Mouse (Mus musculus) spleen, postnatal 10 days (tissue): ENCODE data around the gene Ctnnd1.
"Not testable (repeated sequence)": the region's sequence is repeated elsewhere in the genome, so short reads cannot be mapped to it uniquely, and the experiment has no call there.

Source experiments
- DNase-seq, 2 experiments: peaks; one replicate each; pipeline ENCODE4 v3.0.0; 2021 to 2022; ENCODE audit warnings: low spot score in 2 of 2

Ctnnd1 gene

DNA sequence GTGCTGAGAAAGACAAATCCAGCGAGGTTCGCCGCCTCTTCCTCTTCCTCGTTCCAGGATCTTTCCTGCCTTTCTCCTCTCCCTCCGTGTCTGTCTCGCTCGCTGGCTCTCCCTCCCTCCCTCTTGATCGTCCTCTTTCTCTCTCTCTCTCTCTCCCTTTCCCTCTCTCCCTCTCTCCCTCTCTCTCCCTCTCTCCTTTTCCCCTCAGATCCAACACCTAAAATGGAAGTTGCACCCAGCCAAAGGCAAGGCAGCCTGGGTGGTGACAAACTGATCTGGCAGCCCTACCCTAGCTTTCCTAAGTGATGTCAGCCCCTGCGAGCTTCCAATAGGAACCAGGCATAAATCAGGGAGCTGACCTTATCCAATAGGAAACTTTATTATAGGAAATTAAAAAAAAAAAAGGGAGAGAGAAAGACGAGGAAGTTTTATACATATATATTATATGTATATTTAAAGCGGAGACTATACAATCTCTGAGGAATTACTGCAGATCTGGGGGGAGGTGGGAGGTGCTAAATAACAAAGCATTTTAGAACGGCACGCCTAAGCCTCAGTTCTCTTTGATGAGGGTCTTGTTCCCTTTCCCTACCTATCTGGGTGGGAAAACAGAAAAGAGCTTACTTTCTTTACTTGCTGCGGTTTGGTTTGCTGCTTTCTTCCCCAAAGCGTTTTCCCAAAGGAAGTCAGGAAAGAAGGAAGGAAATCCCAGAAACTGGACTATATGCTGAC lies at the start of gene Ctnnd1:
Ctnnd1 (minus strand) TSS at position 302 of the 732 bp plus-strand sequence.
- DNase-seq, result peak in 1 of 2 experiments; percentile 54

DNA sequence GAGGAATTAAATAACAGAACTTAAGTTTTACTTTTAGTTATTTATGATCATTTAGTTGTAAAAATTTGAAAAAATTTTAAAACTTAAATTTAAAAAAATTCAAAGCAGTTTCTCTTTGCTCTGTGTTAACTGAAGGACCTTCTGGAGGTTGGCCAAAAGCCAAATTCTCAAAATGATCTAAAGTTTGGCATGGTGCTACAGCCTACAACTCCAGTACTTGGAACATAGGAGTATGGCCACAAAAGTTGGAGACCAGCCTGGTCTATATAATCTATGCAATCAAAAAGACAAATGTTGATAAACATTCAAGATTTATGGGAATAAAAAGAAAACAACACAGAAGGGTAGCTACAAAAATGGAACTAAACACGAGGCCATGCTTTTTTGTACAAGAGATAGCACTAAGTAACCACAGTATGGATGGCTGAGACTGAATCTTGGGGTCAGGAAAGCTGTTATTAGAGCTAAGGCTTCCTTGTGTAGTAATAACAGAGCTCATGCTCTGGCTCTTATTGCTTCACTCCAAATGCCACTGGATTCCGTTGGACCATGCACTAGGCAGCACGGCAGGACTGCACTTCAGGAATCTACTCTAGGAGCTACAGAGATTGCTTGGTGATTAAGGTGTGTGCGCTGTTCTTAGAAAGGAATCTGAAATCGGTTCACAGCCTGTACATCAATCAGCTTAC lies 44.6 kb upstream of the Ctnnd1 start:
- no peak for DNase-seq

DNA sequence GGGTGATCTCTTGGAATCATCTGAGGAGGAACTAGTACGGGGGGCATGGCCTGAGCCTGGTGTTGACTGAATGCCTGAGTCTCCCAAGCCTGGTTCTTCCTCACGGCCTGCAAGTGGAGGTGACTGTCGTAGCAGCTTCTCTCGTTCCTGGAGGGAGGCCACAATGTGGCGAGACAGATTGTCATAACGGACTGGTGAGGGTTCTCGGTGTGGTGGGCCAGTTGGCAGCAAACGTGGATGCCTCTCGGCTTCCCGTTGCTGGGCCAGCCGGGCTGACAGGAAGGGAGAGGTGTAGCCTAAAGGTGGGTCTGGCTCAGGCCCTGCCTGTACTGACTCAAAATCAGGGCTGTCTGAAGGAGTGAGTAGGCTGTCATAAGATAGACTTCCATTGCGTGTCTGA lies 39.5 kb upstream of the Ctnnd1 start:
- DNase-seq, result no peak

DNA sequence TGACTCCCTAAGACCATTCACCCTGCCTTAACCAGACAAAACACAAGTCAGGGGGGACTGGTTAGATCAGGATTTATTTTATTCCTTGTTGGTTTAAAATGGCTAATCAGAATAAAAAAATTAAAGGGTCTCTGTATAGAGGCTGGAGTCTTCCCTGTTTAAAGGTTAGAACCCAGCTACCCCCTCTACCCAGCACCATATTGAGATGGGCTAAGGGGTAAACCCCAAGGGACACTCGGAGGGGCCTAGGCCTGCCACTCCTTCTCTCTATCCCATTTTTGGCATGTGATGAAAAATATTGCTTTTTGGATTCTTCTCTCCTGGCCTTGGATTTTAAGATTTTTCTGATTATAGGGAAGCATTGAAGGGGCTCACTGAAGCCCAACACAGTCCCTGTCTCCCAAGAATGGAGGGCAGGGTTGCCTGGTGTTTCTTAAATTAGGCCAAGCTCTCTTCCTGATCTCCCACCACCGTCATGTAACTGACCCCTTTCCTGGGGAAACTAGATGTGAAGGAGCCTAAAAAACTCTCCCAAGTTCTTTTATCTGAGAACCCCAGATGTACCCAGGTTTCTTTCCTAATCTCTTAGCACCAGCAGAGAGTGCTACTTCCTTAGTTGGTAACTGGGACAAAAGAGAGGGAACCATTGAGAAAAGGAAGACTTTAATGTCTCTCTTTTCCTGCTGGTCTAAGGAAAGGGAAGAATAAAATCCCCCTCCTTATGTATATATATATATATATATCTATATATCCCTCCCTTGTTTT lies 37.7 kb upstream of the Ctnnd1 start:
- no peak for DNase-seq

DNA sequence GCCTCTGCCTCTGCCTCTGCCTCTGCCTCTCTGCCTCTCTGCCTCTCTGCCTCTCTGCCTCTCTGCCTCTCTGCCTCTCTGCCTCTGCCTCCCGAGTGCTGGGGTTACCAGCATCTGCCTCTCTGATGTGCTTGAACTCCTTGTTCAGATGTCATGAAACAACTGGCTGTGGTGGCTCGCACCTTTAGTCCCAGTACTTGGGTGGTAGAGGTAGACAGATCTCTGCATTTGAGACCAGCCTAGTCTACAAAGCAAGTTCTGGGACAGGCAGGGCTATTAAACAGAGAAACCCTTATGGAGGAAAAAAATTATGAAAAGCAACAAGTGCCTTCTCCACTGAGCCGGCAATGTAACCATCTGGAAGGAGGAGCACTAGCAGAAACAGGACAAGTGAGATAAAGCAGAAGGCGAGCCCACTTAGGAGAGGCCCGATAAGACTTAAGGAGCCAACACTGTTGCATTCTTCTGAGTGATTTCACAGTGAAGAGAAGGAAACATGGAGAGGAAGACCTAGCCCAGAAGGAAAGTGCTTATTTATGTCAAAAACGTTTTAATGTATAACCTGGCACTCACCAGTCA lies 32.1 kb upstream of the Ctnnd1 start:
- peak; percentile 44 to 65 for DNase-seq

- peak in 1 of 2 experiments; percentile 40 for DNase-seq
These were observed 28.5 kb upstream of the Ctnnd1 start, which contains the start of gene Tmx2 for GRCm38 (mm10) chr2:84679016-84679415. Gene Tmx2 (minus strand): TSS chr2:84679140.

DNA sequence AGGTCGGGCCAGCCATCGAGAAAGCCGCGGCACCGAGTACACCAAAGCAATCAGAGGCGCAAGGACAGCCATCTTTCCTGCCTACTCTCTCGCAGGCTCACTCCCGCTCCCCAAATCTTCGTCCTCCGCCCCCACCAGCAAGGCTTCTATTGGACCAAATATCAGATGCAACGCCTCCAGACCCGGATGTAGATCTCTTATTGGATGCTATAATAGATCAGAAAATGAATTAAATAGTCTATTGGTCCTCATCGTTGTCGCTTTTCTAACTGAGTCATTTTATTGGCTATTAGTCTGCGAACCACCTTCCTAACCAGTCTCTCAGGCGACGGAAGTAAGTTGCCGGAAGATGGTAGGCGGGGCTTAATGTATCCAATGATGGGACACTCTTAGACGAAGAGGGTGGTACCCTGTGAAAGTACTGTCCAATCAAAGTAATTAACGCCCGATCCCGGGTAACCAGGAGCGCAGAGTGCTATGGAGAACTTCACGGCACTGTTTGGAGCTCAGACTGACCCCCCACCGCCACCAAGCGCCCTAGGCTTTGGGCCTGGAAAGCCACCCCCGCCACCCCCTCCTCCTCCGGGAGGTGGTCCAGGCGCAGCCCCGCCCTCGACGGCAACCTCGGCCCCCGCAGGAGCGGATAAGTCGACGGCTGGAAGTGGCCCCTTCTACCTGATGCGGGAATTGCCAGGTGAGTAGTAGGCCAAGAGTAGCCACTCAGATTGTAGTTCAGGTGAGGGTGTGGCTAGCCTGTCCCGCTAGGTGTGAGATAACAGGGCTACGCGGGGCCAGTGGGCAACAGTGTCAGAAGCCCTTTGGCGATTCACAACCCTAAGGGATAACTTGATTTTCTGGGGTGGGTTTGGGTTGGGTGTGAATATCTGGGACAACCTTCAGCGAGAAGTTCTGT lies 27.7 kb upstream of the Ctnnd1 start, which contains the start of the genes Gm28635 and Med19:
Gm28635 (minus strand) TSS at position 74 of the 913 bp plus-strand sequence.
Med19 (plus strand) TSS at position 435 of the 913 bp plus-strand sequence.
- peak; percentile 74 to 93 for DNase-seq

- DNase-seq, result no peak
These were observed 26.9 kb upstream of the Ctnnd1 start for GRCm38 (mm10) chr2:84677270-84677967.

DNA sequence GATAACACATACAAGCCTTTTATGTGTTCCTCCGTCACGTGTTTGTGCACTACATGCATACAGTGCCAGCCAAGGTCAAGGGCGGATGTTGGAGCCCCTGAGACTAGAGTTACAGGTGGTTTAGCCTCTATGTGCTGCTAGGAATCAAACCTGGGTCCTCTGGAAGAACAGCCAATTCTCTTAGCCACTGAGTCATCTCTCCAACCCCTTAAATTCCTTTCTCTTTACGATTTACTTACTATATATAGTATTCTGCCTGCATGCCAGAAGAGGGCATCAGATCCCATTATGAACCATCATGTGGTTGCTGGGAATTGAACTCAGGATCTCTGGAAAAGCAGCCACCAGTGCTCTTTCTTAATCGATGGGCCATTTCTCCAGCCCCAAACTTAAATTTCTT lies 21.0 kb upstream of the Ctnnd1 start:
- DNase-seq, result not testable (repeated sequence)

- peak; percentile 77 to 88 for DNase-seq
These were observed 20.0 kb upstream of the Ctnnd1 start, which contains the start of gene Selenoh for GRCm38 (mm10) chr2:84670569-84670933. Gene Selenoh (minus strand): TSS chr2:84670770.

DNA sequence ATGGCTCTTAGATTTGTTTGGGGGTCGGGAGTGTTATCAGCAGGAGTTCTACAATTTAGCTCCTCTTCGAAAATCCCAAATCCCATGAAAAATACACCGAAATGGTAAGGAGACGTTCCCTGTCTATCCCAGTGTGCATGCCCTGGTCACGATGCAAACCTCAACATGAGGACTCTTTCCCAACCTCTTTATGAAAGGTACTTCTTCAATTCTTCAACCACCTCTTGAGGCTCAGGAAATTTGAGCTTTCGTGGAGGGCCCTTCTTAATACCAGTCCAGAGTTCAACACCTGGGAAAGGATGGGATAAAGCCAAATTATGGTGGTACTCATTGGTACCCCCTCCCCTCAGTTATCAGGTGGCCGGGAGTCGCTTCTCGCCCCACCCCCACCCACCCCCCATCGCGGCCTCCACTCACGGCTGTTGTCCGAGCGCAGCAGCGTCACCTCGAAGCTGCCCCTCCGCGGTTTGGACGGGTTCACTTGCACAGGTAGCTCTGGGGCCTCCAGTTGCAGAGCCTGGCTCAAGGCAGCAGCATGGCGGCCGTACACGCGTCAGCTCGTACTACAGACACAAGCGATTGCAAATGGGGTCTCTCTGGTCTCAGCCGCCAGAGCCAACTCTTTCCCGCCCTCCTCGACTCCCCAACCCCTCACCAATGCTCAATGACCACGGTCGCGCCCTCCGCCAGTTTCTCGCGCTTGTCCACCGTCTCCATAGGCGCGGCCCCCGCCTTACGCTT lies 19.4 kb upstream of the Ctnnd1 start:
- peak in 1 of 2 experiments; percentile 56 for DNase-seq

DNA sequence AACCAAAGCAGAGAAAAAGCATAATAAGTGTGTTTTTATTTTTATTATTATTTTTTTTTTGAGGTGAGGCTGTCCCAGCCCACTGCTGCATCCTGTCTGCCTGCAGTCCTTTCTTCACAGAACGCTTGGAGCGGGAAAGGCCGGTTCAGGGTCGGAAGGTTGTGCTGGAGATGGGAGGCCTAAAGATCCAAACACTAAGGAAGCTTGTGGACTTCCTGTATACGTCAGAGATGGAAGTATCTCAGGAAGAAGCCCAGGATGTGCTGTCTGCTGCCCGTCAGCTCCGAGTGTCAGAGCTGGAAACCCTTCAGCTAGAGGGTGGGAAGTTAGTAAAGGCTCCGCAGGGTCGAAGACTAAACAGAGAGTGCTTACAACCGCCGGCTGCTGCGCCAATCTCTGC lies 15.5 kb upstream of the Ctnnd1 start:
- DNase-seq, result no peak

DNA sequence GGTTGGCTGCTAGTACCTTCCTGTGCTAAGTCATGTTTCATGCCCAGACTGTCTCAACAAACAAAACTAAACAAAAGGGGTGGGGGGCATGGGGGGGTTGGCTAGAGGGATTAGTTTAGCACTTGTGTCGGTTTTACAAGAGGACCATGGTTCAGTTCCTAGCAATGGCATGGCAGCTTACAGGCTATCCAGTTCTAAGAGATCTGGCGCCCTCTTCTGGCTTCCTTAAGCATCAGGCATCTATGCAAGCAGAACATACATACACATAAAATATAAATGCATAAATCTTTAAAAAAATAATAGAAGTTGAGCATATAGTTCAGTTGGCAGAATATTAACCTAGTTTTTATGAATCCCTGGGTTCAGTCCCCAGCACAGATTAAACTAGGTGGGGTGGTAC lies 12.3 kb upstream of the Ctnnd1 start:
- DNase-seq, result peak; percentile 51 to 81

GRCm38 (mm10) chr2:84660253-84660652 lies 9.7 kb upstream of the Ctnnd1 start:
- DNase-seq, result peak in 1 of 2 experiments; percentile 50

GRCm38 (mm10) chr2:84658806-84659205 lies 8.2 kb upstream of the Ctnnd1 start, which contains the start of gene Btbd18:
Gene Btbd18 (plus strand): TSS chr2:84659079.
- no peak for DNase-seq

DNA sequence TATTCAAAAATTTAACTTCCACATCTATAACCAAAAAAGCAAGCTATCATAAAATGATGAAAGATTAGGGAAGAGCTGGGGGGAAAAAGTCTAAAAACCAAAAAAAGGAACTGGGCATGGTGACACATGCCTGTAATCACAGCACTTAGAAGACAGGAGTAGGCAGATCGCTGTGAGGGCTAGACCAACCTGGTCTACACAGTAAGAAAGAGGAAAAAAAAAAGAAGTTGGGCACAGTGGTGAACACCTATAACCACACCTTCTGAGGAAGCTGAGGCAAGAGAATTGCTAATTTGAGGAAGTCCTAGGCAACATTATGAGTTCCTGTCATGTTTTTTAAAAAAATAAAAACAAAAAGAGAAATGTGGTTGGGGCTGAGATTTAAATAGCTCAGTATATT lies 5.3 kb upstream of the Ctnnd1 start:
- no peak for DNase-seq

DNA sequence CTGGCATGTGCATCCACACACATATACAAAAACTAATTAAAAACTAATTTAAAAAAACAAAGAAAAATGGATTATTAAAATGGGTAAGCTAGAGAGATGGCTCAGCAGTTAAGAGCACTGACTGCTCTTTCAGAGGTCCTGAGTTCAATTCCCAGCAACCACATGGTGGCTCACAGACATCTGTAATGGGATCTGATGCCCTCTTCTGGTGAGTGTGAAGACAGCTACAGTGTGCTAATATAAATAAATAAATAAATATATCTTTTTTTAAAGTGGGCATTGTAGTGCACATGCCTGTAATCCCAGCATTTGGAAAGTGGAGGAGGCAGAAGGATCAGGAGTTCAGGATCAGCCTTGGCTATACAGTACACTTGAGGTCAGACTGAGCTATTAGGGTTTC lies 2.8 kb upstream of the Ctnnd1 start:
- DNase-seq, result no peak

DNA sequence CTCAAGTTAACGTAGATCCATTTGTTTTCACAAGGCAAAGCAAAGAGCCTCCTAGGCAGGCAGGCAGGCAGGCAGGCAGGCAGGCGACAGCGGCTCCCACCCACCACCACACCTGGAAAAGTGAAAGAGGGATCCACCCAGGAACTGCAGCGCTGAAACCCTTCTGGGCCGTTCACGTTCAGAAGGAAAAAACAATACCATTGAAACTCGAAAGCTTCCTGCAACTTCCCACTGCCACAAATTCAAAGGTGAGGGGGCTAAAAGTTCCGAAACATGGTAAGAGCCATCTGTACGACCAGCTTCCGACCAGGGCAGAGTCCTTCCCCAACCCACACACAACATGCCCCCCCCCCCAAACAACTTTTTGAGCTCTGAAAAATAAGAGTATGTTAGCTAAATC lies 891 bp downstream of the Ctnnd1 start:
- peak; percentile 31 to 38 for DNase-seq

DNA sequence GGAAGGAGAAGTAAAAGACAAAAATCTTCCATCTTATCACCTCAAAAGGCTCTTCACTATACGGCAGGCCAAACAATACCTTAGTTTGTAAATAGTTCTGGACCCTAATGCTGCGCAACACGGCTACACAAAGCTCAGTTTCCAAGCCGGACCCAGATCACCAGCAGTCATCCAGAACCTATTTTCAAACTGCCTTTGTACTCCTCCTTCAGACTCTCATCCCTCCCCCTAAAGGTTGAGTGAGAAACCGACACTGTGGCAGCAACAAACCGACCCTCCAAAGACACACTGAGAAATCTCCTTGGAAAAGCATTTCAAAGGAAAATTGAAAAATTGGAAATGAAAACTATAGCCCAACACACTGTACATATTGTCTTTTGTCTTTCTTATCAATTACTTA lies 2.2 kb downstream of the Ctnnd1 start:
- no peak for DNase-seq
